Mouse (Mus musculus) lung, postnatal 10 days (tissue): Measurements from ENCODE around the gene Ccdc122.
"Not testable (repeated sequence)": the region's sequence is repeated elsewhere in the genome, so short reads cannot be mapped to it uniquely, and the experiment has no call there.

Source experiments
- DNase-seq: peaks from one replicate; pipeline ENCODE4 v3.0.0; 2021

Gene Ccdc122

DNA sequence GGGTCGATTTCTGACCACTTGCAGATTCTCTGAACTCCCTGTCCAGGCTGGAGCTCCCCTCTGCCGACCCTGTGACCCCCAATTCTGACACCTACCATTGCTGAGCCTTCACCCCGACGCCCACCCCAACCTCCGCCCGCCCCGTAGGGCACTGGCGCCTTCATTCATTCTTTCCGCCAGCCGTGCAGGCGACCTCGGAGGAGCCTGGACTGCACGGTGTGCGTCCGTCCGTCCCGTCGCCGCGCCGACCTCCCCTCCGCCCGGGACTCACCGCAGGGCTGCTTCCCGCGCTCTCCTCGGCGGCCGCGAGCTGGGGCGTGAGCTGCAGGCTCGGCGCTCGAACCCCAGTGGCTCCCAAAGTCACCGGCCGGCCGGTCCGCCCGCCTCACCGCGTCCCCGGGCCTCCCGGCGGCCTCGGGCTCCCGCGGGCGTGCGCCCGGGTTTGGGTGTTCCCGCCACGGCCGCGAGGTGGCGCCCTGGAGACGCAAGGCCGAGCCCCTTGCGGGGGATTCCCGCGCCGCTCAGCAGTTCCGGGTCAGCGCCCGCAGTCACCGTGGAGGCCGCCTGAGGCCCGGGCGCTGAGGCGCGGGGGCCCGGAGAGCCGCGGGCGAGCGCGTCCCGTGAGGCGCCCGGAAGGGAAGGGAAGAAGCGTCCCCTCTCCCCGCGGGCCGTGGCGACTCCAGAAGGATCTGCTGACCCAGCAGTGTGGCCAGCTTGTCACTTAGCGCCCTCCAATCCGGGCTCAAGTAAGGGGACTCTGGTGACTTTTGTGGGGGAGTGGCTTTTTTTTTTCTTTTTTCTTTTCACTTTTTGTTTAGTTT, at the start of gene Ccdc122, which contains the start of gene Lacc1:
Gene Ccdc122, plus strand, starts transcription at position 547 of the 821 bp plus-strand sequence.
Gene Lacc1, minus strand, starts transcription at position 679 of the 821 bp plus-strand sequence.
- DNase-seq = peak; percentile 89

- DNase-seq = not testable (repeated sequence)
Measured at GRCm38 (mm10) chr14:76990351-76990750, 46.2 kb upstream of the Ccdc122 start.

- DNase-seq = peak; percentile 35
Measured at GRCm38 (mm10) chr14:77004740-77005139, 31.8 kb upstream of the Ccdc122 start.

DNA sequence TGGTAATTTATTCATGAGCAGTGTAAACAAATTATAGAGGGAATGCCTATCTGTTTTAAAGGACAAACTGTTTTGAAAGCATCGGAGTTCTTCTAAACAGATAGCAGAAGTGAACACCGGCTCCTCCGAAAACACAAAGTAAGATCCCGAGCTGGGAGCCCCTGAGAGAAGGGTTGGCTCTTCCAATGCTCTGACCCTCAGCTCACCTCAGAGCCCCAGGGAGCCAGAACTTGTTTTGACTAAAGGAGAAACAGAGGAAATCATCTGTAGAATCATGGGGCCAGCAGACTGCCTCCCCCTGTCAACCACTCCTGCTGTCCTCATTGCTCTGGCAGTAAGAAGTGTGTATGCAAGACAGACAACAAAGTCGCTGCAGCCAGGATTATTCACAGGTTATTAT, 31.0 kb upstream of the Ccdc122 start:
- DNase-seq = no peak

- DNase-seq = peak; percentile 89
Measured at GRCm38 (mm10) chr14:77008238-77008637, 28.3 kb upstream of the Ccdc122 start.

DNA sequence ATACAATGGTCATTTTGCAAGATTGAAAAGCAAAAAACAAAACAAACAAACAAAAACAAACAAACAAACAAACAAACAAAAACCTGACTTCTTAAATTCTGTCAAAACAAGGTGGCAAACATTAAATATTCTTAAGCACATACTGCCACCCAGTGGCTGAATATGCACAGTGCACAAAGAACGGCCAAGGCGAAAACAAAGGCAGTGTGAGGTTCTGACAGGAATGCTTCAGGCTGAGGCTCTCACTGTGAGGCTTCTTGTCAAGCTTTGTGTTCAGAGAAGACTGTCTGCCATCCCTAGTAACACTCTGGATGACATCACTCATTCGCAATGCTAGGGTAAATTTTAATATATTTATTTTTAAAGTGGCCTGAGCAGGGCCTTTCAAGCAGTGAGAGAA, 24.8 kb upstream of the Ccdc122 start:
- DNase-seq = peak; percentile 78

GRCm38 (mm10) chr14:77016783-77017182, 19.8 kb upstream of the Ccdc122 start:
- not testable (repeated sequence) for DNase-seq

DNA sequence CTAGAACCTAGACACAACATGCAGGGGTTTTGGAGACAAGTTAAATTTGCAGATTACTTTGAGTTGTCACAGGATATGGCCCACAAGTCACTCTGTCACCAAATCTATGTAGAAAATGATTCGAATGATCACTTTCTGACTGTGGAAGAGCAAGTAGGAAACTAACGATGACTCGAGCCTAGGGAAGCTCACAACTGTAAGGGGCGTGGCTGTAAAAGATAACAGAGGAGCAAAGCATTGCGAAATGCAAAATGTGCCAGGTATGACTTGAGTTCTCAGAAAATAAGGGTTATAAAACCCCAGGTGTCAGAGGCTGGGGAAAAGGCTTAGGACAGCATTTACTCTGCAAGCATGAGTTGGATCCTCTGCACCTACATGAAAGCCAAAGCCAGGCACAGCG, 19.4 kb upstream of the Ccdc122 start:
- no peak for DNase-seq

GRCm38 (mm10) chr14:77024499-77024898, 12.1 kb upstream of the Ccdc122 start:
- no peak for DNase-seq

DNA sequence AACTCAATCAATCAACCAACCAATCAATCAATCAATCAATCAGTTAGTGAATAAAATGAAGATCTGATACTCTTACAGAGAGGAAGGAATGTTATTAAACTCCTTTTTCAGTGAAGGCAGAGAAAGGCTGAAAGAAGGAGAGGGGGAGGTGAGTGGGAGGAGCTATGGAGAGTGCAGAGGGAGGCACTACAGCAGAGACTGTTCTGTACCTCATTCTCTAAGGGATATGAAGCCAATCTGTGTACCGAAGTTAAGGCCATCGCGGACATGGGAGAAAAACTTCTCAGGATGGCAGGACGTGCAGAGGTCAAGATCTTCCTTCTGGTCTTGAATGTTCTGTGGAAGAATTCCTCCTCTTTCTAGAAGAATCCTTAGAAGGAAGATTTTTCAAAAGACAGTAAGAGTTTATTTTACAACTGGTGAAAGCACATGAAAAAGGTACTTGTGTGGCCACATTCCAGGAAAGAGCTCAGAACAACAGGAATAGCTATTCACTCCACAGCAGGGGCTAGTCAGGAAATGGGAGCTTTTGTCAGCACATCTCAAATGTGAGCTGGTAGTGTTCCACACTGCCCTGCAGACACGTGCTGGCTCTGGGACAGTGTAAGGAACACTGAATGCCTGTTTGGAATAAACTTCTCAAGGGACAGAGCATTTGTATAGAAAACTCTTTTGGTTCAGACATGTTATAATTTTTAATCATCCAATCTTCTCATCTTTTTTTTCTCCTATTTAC, 7.1 kb upstream of the Ccdc122 start:
- no peak for DNase-seq

GRCm38 (mm10) chr14:77030808-77031207, 5.8 kb upstream of the Ccdc122 start:
- DNase-seq = no peak

GRCm38 (mm10) chr14:77032433-77032832, 4.1 kb upstream of the Ccdc122 start:
- no peak for DNase-seq

DNA sequence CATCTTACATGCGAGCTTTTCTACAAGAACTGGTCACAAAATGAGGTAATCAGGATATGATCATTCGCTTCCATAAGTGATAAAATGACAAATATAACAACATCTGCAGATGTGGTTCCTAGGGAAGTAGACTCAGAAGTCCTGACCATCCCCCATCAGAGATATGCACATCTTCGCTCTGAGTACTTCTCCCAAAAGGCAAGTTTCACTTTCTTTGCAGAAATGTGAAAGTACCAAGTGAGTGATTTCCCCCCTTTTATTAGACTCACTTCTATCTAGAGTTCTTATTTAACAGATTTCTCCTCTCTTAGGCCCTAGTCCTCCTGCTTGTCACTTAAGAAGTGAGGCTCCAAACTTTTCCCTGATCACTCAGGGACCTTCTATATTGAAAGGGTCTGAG, 3.2 kb upstream of the Ccdc122 start:
- no peak for DNase-seq

- DNase-seq = no peak
Measured at GRCm38 (mm10) chr14:77034175-77034915, 2.2 kb upstream of the Ccdc122 start.

- no peak for DNase-seq
Measured at GRCm38 (mm10) chr14:77034970-77035369, 1.6 kb upstream of the Ccdc122 start.

- no peak for DNase-seq
Measured at GRCm38 (mm10) chr14:77037330-77037729, 758 bp downstream of the Ccdc122 start.

DNA sequence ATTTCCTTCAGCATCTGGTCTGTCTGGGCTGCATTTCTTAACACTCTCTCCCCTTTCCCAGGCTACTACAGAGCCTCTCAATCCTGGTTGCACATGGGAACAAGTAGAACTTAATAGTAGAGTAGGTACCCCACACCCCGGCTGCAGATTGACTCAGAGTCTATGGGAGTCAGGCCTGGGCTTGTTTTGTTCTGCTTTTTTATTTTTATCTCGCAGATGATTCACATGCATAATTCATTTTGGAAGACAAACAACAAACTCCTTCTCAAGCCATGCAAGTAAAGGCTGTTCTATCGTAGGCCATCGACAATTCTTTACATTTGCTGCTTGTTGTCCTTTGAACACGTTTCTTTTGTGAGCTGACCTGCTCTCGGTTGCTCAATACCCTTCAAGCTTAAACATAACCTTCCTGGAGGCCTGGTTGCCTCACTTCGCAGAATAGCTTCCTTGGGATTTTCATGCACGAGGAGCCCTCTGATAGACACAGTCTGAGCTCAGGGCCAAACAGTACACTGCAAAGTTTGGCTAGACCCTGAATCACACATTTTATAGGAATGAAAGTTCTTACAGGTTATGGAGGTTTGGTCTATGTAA, 1.4 kb downstream of the Ccdc122 start:
- no peak for DNase-seq

DNA sequence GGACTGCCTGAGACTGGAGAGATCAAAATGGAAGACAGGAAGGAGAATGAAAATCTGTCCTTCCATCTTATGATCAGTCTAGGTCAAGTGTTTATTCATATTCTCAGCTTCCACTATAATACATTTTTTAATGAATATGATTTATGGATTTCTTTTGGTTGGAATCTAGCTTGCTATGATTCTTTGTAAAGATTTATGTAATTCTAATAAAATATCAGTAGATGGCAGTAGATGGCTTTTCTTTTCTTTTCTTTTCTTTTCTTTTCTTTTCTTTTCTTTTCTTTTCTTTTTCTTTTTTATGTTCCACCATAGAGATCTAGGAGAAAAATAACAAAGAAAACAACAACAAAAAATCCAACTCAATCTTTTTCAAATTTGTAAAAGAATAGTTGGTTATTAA, 16.7 kb downstream of the Ccdc122 start:
- no peak for DNase-seq

DNA sequence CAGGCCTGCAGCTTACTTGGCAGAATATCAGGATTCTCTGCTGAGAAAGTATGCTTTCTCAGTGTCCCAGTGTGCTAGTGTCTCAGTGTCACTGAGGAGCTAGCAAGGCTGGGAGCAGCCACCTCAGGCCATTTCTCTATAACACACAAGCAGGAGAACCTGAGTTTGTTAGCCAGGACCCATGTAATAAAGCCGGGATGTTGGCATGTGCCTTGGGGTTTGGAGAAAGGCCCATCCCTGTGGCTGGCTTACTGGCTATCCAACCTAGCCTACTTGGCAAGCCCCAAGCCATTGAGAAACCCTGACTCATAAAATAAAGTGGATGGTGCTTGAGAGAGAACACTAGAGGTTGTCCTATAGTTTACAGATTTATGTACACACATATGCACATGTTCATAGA, 32.8 kb downstream of the Ccdc122 start:
- DNase-seq = no peak

DNA sequence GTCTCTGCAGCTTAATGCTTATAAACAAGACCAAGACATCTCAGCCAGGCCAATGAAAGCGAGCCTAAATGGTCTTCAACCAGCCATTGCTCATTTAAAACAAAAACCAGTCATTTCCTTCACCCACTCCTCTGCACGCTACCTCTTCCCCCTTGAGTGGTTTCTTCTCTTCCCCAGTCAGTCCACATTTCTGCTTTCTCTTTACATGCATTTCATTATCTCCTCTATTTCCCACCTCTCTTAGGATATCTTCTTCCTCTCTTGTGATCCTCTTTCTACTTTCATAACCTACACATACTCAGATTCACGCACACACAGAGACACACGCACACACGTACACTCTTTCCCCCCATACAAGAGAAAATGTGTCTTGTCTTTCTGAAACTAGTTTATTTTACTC, 44.7 kb downstream of the Ccdc122 start:
- no peak for DNase-seq

- no peak for DNase-seq
Measured at GRCm38 (mm10) chr14:77100285-77100684, 63.7 kb downstream of the Ccdc122 start.

DNA sequence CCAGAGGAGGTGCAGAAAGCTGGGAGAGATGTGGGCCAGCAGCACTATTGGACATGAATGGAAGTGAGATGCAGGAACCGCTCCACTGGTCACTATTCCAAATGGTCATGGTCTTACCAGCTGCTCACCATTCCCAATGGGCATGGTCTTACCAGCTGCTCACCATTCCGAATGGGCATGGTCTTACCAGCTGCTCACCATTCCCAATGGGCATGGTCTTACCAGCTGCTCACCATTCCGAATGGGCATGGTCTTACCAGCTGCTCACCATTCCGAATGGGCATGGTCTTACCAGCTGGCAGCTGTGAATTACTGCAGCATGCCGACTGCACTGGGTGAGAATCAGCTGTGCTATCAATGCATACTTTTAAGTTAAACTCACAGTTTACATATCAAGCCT, 74.0 kb downstream of the Ccdc122 start:
- not testable (repeated sequence) for DNase-seq

GRCm38 (mm10) chr14:77130612-77131011, 94.0 kb downstream of the Ccdc122 start:
- no peak for DNase-seq
